Mouse (Mus musculus) gastrocnemius, adult 2 months (tissue): ENCODE data around the gene Rnf169. TPM values are rescaled to one million over a fixed set of nuclear protein-coding genes. Genes with fewer than 3 reads are reported as not detected.
"Not testable (repeated sequence)": the region's sequence is repeated elsewhere in the genome, so short reads cannot be mapped to it uniquely, and the experiment has no call there.

ENCODE experiments used
- DNase-seq: peaks from one replicate; pipeline ENCODE4 v3.0.0; 2022
- H3K27ac ChIP-seq: fragments of 200-600 bp; 2 replicates; pipeline ENCODE4 v1.8.1; 2022; ENCODE audit warnings: mild to moderate bottlenecking
- H3K4me3 ChIP-seq: fragments of 200-600 bp; 2 replicates; pipeline ENCODE4 v1.8.1; 2022; ENCODE audit warnings: mild to moderate bottlenecking, moderate library complexity
- CTCF ChIP-seq: fragments of 200-600 bp; IDR thresholded peaks from 2 replicates; pipeline ENCODE4 v1.8.1; 2022; ENCODE audit warnings: antibody characterized with exemption, mild to moderate bottlenecking, moderate library complexity
- intact Hi-C: fragments of 180-260 bp; cut with DNase I; formaldehyde crosslinking; loops from one replicate; pipeline ENCODE4 v1.15.1; 2025
- total RNA-seq, 2 experiments: library from RNA; stranded (reverse); gene quantifications; 2 replicates each; pipeline ENCODE4 v1.2.3; 2021

Rnf169 gene
- total RNA-seq, 2 experiments from 2014 or later: 8.1 to 10.0 TPM

GRCm38 (mm10) chr7:99957226-99957965 is 22.9 kb downstream of the Rnf169 start:
- Histone ChIP-seq H3K4me3 (no peak overlapping the region), H3K27ac (no peak overlapping the region)
- intact Hi-C loops: no loop called here
- DNase-seq: no peak
- TF ChIP-seq CTCF: no peak

- no peak for DNase-seq
- intact Hi-C loops: no loop called here
- no peak overlapping the region for H3K4me3 ChIP-seq
- TF ChIP-seq CTCF: no peak
- no peak overlapping the region for H3K27ac ChIP-seq
Measured at GRCm38 (mm10) chr7:99956095-99956494, 24.2 kb downstream of the Rnf169 start.

GRCm38 (mm10) chr7:99954212-99954611 is 26.0 kb downstream of the Rnf169 start:
- intact Hi-C loops: no loop called here
- no peak overlapping the region for H3K4me3 ChIP-seq
- no peak overlapping the region for H3K27ac ChIP-seq
- no peak for DNase-seq
- no peak for TF ChIP-seq CTCF

- peak overlapping the region; percentile 25; the same call in 1 of the 2 replicates for H3K27ac ChIP-seq
- intact Hi-C loops: no loop called here
Measured at GRCm38 (mm10) chr7:99953442-99954098, 26.7 kb downstream of the Rnf169 start.

GRCm38 (mm10) chr7:99947329-99947728 is 32.9 kb downstream of the Rnf169 start:
- DNase-seq: no peak
- Histone ChIP-seq H3K4me3 (no peak overlapping the region), H3K27ac (no peak overlapping the region)
- intact Hi-C loops: no loop called here
- TF ChIP-seq CTCF: no peak

More at GRCm38 (mm10) chr7:99953442-99954098, 26.7 kb downstream of the Rnf169 start:
- H3K4me3 ChIP-seq: no peak overlapping the region
- TF ChIP-seq CTCF: no peak
- DNase-seq: no peak

GRCm38 (mm10) chr7:99946356-99946755 is 33.9 kb downstream of the Rnf169 start:
- intact Hi-C loops: no loop called here
- TF ChIP-seq CTCF: no peak
- DNase-seq: no peak
- Histone ChIP-seq H3K4me3 (no peak overlapping the region), H3K27ac (peak overlapping the region; percentile 38)

GRCm38 (mm10) chr7:99945939-99946338 is 34.3 kb downstream of the Rnf169 start:
- no peak for TF ChIP-seq CTCF
- Histone ChIP-seq H3K4me3 (no peak overlapping the region), H3K27ac (no peak overlapping the region)
- no peak for DNase-seq
- intact Hi-C loops: no loop called here

- H3K4me3 ChIP-seq, DNase-seq, intact Hi-C loops, H3K27ac ChIP-seq: not testable (repeated sequence)
Measured at GRCm38 (mm10) chr7:99945012-99945411, 35.2 kb downstream of the Rnf169 start.

- TF ChIP-seq CTCF: no peak
- no peak overlapping the region for H3K27ac ChIP-seq
- intact Hi-C loops: no loop called here
- DNase-seq: no peak
- no peak overlapping the region for H3K4me3 ChIP-seq
Measured at GRCm38 (mm10) chr7:99944520-99944919, 35.7 kb downstream of the Rnf169 start.

- Histone ChIP-seq H3K27ac (no peak overlapping the region), H3K4me3 (no peak overlapping the region)
- intact Hi-C loops: no loop called here
- no peak for DNase-seq
- no peak for TF ChIP-seq CTCF
Measured at GRCm38 (mm10) chr7:99940669-99941068, 39.6 kb downstream of the Rnf169 start.

- DNase-seq: no peak
- peak; percentile 55 for TF ChIP-seq CTCF
- Histone ChIP-seq H3K4me3 (no peak overlapping the region), H3K27ac (no peak overlapping the region)
- intact Hi-C loops: no loop called here
Measured at GRCm38 (mm10) chr7:99935758-99936157, 44.5 kb downstream of the Rnf169 start.

GRCm38 (mm10) chr7:99926916-99927714 is 53.1 kb downstream of the Rnf169 start:
- TF ChIP-seq CTCF: peak; percentile 83
- Histone ChIP-seq H3K4me3 (no peak overlapping the region), H3K27ac (peak overlapping the region; percentile 69)
- intact Hi-C loops: no loop called here
- peak; percentile 85 for DNase-seq

GRCm38 (mm10) chr7:99920416-99920815 is 59.8 kb downstream of the Rnf169 start:
- no peak for DNase-seq
- TF ChIP-seq CTCF: no peak
- Histone ChIP-seq H3K27ac (no peak overlapping the region), H3K4me3 (no peak overlapping the region)
- intact Hi-C loops: no loop called here
